Mouse (Mus musculus) G1E (cell line): ENCODE data around the gene Cog4. TPM values are rescaled to one million over a fixed set of nuclear protein-coding genes. Genes with fewer than 3 reads are reported as not detected.
"Not testable (repeated sequence)": the region's sequence is repeated elsewhere in the genome, so short reads cannot be mapped to it uniquely, and the experiment has no call there.

ENCODE experiments used
- ATAC-seq: 2 replicates; pipeline ENCODE4 v1.8.0; 2016; ENCODE audit warnings: mild to moderate bottlenecking; ENCODE audit not compliant: insufficient number of reproducible peaks, poor library complexity, low FRiP score, severe bottlenecking; ENCODE audit errors: extremely low read depth
- DNase-seq: peaks from one replicate; pipeline ENCODE4 v3.0.0; 2012; ENCODE audit warnings: low spot score
- H3K27me3 ChIP-seq: 2 replicates; pipeline ENCODE4 v1.6.1; 2012; ENCODE audit warnings: mild to moderate bottlenecking, low read length, inconsistent platforms; ENCODE audit not compliant: insufficient read depth
- H3K36me3 ChIP-seq: replicated peaks from 2 replicates; pipeline ENCODE3; 2012; ENCODE audit warnings: mild to moderate bottlenecking, inconsistent platforms
- H3K4me1 ChIP-seq: 2 replicates; pipeline ENCODE4 v1.6.1; 2012; ENCODE audit warnings: low read depth, low read length, inconsistent platforms, mixed read lengths; ENCODE audit not compliant: insufficient read depth
- H3K4me3 ChIP-seq: 2 replicates; pipeline ENCODE4 v1.5.1; 2012; ENCODE audit warnings: low read depth, mild to moderate bottlenecking, inconsistent platforms, low read length, moderate library complexity, mixed read lengths
- H3K9me3 ChIP-seq: replicated peaks from 2 replicates; pipeline ENCODE4 v1.6.1; 2012; ENCODE audit warnings: inconsistent platforms
- CTCF ChIP-seq: IDR thresholded peaks from 2 replicates; pipeline ENCODE4 v1.5.1; 2012; ENCODE audit warnings: low read depth, low read length, inconsistent platforms, mixed read lengths
- GATA1 ChIP-seq: IDR thresholded peaks from 2 replicates; pipeline ENCODE4 v1.6.1; 2012; ENCODE audit warnings: borderline replicate concordance, low read length, inconsistent platforms, mixed read lengths
- GATA2 ChIP-seq: IDR thresholded peaks from 2 replicates; pipeline ENCODE4 v1.6.1; 2012; ENCODE audit warnings: low read depth, low read length, inconsistent platforms, borderline replicate concordance
- POLR2AphosphoS5 ChIP-seq: IDR thresholded peaks from 2 replicates; pipeline ENCODE4 v1.6.1; 2012; ENCODE audit warnings: low read depth, low read length, inconsistent platforms; ENCODE audit not compliant: insufficient replicate concordance
- TAL1 ChIP-seq: conservative IDR thresholded peaks from 2 replicates; pipeline ENCODE4 v1.6.1; 2012; ENCODE audit warnings: low read depth, low read length, inconsistent platforms, mixed read lengths
- polyA plus RNA-seq: library from polyadenylated mRNA; stranded (reverse); fragments of >175 nt; gene quantifications from 2 replicates; pipeline ENCODE4 v1.2.3, GENCODE M21; 2012
- total RNA-seq, 2 experiments: library from RNA; stranded (forward) in 1 of 2; stranded (reverse) in 1 of 2; fragments of 200-1000 nt in 1 of 2; fragments of >200 nt in 1 of 2; fragmentation: Nextera tagmentation in 1 of 2; gene quantifications; 2 replicates each; pipeline ENCODE4 v1.2.3; 2014 to 2017

Cog4 gene
- total and polyA plus RNA-seq, 3 experiments = 20.2 to 45.6 (median 32.8) TPM

DNA sequence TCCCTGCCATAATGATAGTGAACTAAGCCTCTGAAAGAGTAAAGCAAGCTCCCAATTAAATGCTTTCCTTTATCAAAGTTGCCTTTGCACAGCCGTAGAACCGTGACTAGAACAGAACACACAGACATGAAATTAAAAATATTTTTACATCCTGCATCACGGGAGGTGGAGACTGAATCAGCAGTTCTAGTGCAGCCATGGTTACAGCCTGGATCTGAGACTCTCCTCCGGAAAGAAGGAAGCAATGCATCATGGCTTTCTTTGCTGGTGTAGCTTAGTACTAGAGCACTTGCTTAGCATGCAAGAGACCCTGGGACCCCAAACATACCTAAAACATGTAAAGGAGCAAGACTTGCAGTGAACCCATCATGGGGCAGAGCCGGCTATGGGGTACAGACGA, 59.0 kb downstream of the Cog4 start:
- Histone ChIP-seq H3K4me1 (peaks cover 36% of the 10 kb centered on the region), H3K27me3 (no peaks in the 10 kb centered on the region; the same call in 1 of the 2 replicates), H3K9me3 (no peaks in the 10 kb centered on the region), H3K36me3 (peaks cover 4% of the 10 kb centered on the region), H3K4me3 (no peak overlapping the region)
- ATAC-seq = no peak
- DNase-seq = no peak
- TF ChIP-seq POLR2AphosphoS5 (no peak), GATA2 (no peak), GATA1 (no peak), CTCF (no peak), TAL1 (no peak)

GRCm38 (mm10) chr8:110906682-110907081, 60.3 kb downstream of the Cog4 start:
- Histone ChIP-seq H3K4me3 (no peak overlapping the region), H3K9me3 (no peaks in the 10 kb centered on the region), H3K36me3 (no peaks in the 10 kb centered on the region), H3K4me1 (peaks cover 35% of the 10 kb centered on the region), H3K27me3 (no peaks in the 10 kb centered on the region; the same call in 1 of the 2 replicates)
- ATAC-seq (no peak), DNase-seq (no peak)
- no peak for TF ChIP-seq CTCF
- TF ChIP-seq POLR2AphosphoS5 = no peak
- TF ChIP-seq GATA1 = no peak
- TF ChIP-seq GATA2 = no peak
- TF ChIP-seq TAL1 = no peak

- not testable (repeated sequence) for H3K4me3 ChIP-seq, H3K9me3 ChIP-seq, H3K36me3 ChIP-seq, DNase-seq, ATAC-seq, H3K27me3 ChIP-seq
- H3K4me1 ChIP-seq = peaks cover 49% of the 10 kb centered on the region
Measured at GRCm38 (mm10) chr8:110909850-110910249, 63.5 kb downstream of the Cog4 start.

- no peaks in the 10 kb centered on the region for H3K36me3 ChIP-seq
- TF ChIP-seq GATA1 (no peak), TAL1 (no peak), GATA2 (no peak), CTCF (no peak), POLR2AphosphoS5 (no peak)
- H3K27me3 ChIP-seq = no peaks in the 10 kb centered on the region
- peak overlapping the region; percentile 51; the same call in 1 of the 2 replicates for H3K4me3 ChIP-seq
- peak; percentile 70 for DNase-seq
- peak; percentile 93 for ATAC-seq
- no peaks in the 10 kb centered on the region for H3K9me3 ChIP-seq
- peaks cover 47% of the 10 kb centered on the region for H3K4me1 ChIP-seq
Measured at GRCm38 (mm10) chr8:110911576-110912570, 65.5 kb downstream of the Cog4 start.

GRCm38 (mm10) chr8:110917415-110917814, 71.0 kb downstream of the Cog4 start:
- ATAC-seq (no peak), DNase-seq (no peak)
- Histone ChIP-seq H3K9me3 (no peaks in the 10 kb centered on the region), H3K27me3 (no peaks in the 10 kb centered on the region), H3K36me3 (peaks cover 10% of the 10 kb centered on the region), H3K4me3 (no peak overlapping the region), H3K4me1 (peaks cover 61% of the 10 kb centered on the region)
- TF ChIP-seq GATA1 (no peak), TAL1 (no peak), CTCF (no peak), GATA2 (no peak), POLR2AphosphoS5 (no peak)

DNA sequence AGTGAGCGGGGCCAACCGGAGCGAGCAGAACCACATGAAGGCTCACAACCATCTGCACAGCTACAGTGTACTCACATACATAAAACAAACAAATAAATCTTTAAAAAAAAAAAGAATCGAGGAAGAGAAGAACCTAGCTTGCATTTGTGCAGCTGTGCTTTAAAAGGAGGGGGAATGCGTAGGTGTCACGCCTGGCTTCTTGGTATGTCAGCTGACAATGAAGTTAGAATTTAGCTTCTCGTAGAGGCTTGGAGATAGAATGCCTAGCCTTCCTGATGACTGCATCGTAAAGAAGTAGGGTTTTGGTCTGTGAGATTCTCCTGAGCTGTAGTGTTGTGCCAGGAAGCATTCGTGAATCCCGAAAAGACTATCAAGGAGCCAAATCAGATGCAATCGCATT, 71.6 kb downstream of the Cog4 start:
- ATAC-seq (no peak), DNase-seq (no peak)
- TF ChIP-seq TAL1 (no peak), POLR2AphosphoS5 (no peak), CTCF (no peak), GATA1 (no peak), GATA2 (no peak)
- H3K4me3 ChIP-seq = no peak overlapping the region
- H3K36me3 ChIP-seq = peaks cover 16% of the 10 kb centered on the region
- no peaks in the 10 kb centered on the region for H3K9me3 ChIP-seq
- peaks cover 63% of the 10 kb centered on the region for H3K4me1 ChIP-seq
- no peaks in the 10 kb centered on the region for H3K27me3 ChIP-seq
